Mouse (Mus musculus): ENCODE measurements at regions not wholly inside any gene's neighbourhood (a gene's known extent, or its start where the extent isn't known, plus 50 kb on each side); places are given as distances from the start of the nearest gene placed in this dataset.
"Not testable (repeated sequence)": the region's sequence is repeated elsewhere in the genome, so short reads cannot be mapped to it uniquely, and the experiment has no call there.

GRCm38 (mm10) chrX:70606349-70606748 is 129.4 kb upstream of the Tmem185a start:
- no peak for DNase-seq

GRCm38 (mm10) chrX:70582344-70582743 is 105.4 kb upstream of the Tmem185a start:
- DNase-seq: peak; percentile 27

GRCm38 (mm10) chrX:70580171-70580570 is 103.2 kb upstream of the Tmem185a start:
- DNase-seq: no peak

- DNase-seq: not testable (repeated sequence)
Observed at GRCm38 (mm10) chrX:70574243-70574642, 97.3 kb upstream of the Tmem185a start.

GRCm38 (mm10) chrX:70570586-70570985 is 93.6 kb upstream of the Tmem185a start:
- not testable (repeated sequence) for DNase-seq

GRCm38 (mm10) chrX:70569339-70569979 is 92.5 kb upstream of the Tmem185a start:
- not testable (repeated sequence) for DNase-seq
